Mouse (Mus musculus) heart, postnatal 0 days (tissue): ENCODE results near the gene Olfr651. TPM values are rescaled to one million over a fixed set of nuclear protein-coding genes. Genes with fewer than 3 reads are reported as not detected.

Source experiments
- ATAC-seq: fragments of 200-750 bp; cut with Nextera tagmentation; 2 replicates; pipeline ENCODE4 v1.8.0; 2017; ENCODE audit warnings: low read depth, moderate number of reproducible peaks, moderate library complexity; ENCODE audit not compliant: insufficient read depth
- DNase-seq: peaks from one replicate; pipeline ENCODE4 v3.0.0-alpha.2; 2016; ENCODE audit warnings: low spot score
- H3K27ac ChIP-seq: fragments of 300-500 bp; sonication (generic); 2 replicates; pipeline ENCODE4 v1.5.1; 2014; ENCODE audit warnings: low read depth, mild to moderate bottlenecking
- H3K27me3 ChIP-seq: fragments of 300-500 bp; sonication (generic); 2 replicates; pipeline ENCODE4 v1.6.1; 2014; ENCODE audit warnings: low read length, mixed read lengths; ENCODE audit not compliant: control insufficient read depth, insufficient read depth
- H3K36me3 ChIP-seq: fragments of 300-500 bp; sonication (generic); replicated peaks from 2 replicates; pipeline ENCODE4 v1.6.1; 2014; ENCODE audit warnings: low read length, mixed read lengths; ENCODE audit not compliant: control insufficient read depth, insufficient read depth
- H3K4me1 ChIP-seq: fragments of 300-500 bp; sonication (generic); 2 replicates; pipeline ENCODE4 v1.6.1; 2014; ENCODE audit warnings: antibody characterized with exemption; ENCODE audit not compliant: control insufficient read depth, insufficient read depth
- H3K4me2 ChIP-seq: fragments of 300-500 bp; sonication (generic); 2 replicates; pipeline ENCODE4 v1.6.1; 2014; ENCODE audit warnings: low read depth, mild to moderate bottlenecking, low read length, moderate library complexity
- H3K4me3 ChIP-seq: fragments of 300-500 bp; sonication (generic); 2 replicates; pipeline ENCODE4 v1.5.1; 2014; ENCODE audit warnings: low read depth, low read length
- H3K9ac ChIP-seq: fragments of 300-500 bp; sonication (generic); replicated peaks from 2 replicates; pipeline ENCODE4 v1.6.1; 2014; ENCODE audit warnings: low read depth, low read length, mixed read lengths
- H3K9me3 ChIP-seq: fragments of 300-500 bp; sonication (generic); replicated peaks from 2 replicates; pipeline ENCODE4 v1.6.1; 2016; ENCODE audit warnings: low read length; ENCODE audit not compliant: control insufficient read depth
- CTCF ChIP-seq: IDR thresholded peaks from 2 replicates; pipeline ENCODE4 v1.5.1; 2016; ENCODE audit warnings: antibody characterized with exemption, control low read depth, low read depth
- EP300 ChIP-seq: IDR thresholded peaks from 2 replicates; pipeline ENCODE4 v1.6.1; 2016; ENCODE audit warnings: antibody characterized with exemption, low read depth
- WGBS: fragments of 180-500 bp; shearing (Covaris S2); extraction: QIAGEN DNeasy Blood & Tissue Kit; methylation state at CpG from one replicate; pipeline ENCODE4 v1.1.7; 2014; 5-methylcytosine and 5-hydroxymethylcytosine counted together
- polyA plus RNA-seq: library from polyadenylated mRNA; unstranded; fragments of >200 nt; fragmentation: Nextera tagmentation; extraction: Ambion mirVana; gene quantifications from 2 replicates; pipeline ENCODE4 v1.2.1, GENCODE M21; 2015
- total RNA-seq: library from RNA; depleted of rRNA; stranded (reverse); fragments of >200 nt; gene quantifications from 2 replicates; pipeline ENCODE4 v1.2.3, GENCODE M21; 2014; ENCODE audit warnings: low replicate concordance

Gene Olfr651
- total and polyA plus RNA-seq, 2 experiments from 2014 or later = not detected

DNA sequence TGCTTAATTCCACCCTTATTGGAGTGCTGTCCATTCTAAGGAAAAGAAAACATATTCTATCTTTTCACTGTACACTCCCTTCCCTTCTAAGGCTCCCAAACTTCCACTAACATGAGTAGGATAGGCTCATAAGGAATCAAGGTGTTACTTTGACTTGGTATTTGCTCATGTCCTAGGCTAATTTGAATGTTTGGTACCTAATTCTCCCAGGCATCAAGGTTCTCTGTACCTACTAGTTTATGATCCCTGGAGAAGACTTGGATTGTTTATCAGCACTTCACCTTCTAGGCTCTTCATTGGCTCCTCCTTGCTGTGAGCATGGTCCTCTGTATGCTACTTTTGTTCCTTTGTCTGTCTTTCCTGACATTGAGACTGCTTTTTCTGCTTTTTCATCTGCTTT, 10.7 kb downstream of the Olfr651 start, which contains the start of gene Olfr652:
Gene Olfr652 (plus strand): TSS at position 301 of the 400 bp plus-strand sequence.
- no peak within 1 kb of the TSS for H3K4me3 ChIP-seq
- no peak within 1 kb of the TSS for H3K4me2 ChIP-seq
- TF ChIP-seq CTCF (no peak), EP300 (no peak)
- no peaks in the 10 kb centered on the region for H3K4me1 ChIP-seq
- no peak within 1 kb of the TSS for H3K27ac ChIP-seq
- no peaks in the 10 kb centered on the region for H3K36me3 ChIP-seq
- H3K9ac ChIP-seq = no peak within 1 kb of the TSS
- H3K27me3 ChIP-seq = no peaks in the 10 kb centered on the region
- no peaks in the 10 kb centered on the region for H3K9me3 ChIP-seq
- ATAC-seq (no peak), DNase-seq (no peak)

DNA sequence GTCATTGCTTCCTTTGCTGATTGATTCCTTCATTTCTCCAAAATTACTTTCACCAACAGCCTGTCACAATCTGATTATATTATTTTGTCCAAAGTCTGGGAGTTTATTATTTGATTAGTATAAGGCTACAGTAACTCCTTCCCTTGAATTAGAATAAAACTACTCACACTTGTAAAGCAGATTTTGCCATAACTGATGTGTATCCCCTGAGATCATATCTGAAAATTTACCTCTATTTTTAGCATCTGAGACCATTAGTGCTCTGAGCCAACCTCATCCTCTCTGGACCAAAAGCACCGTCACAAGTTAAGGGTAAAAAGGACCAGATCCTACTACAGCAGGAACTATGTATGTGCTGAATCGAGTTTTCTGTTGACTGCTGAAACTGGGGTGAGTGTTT, 27.1 kb downstream of the Olfr651 start, which contains the start of gene Olfr653:
Gene Olfr653 (plus strand): TSS at position 301 of the 400 bp plus-strand sequence.
- DNase-seq = no peak
- Histone ChIP-seq H3K9ac (no peak within 1 kb of the TSS), H3K27ac (no peak within 1 kb of the TSS), H3K4me3 (no peak within 1 kb of the TSS), H3K9me3 (no peaks in the 10 kb centered on the region), H3K27me3 (no peaks in the 10 kb centered on the region), H3K4me1 (no peaks in the 10 kb centered on the region), H3K4me2 (no peak within 1 kb of the TSS), H3K36me3 (no peaks in the 10 kb centered on the region)
- WGBS = 37% methylated on average over 2 of the region's 2 CpGs
- no peak for TF ChIP-seq EP300
- TF ChIP-seq CTCF = no peak
- ATAC-seq = no peak

DNA sequence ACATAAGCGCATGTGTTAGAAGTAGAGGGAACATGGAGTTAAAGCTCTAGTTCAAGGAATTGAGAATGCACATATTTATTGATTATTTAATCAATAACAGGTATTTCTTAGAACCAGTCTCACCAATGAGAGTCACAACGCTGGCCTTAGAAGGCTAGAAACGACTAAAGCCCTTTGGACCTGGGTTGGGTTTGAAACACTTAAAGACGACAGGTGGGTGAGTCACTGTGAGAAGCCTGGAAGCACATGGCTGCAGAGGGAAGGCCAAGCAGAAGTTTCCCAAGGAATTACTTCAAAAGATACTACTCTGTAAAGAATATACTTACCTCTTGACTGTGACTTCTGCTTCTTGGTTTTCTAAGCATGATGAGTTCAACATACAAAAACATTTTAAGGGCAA, 30.9 kb downstream of the Olfr651 start:
- H3K27ac ChIP-seq = no peak overlapping the region
- H3K36me3 ChIP-seq = no peaks in the 10 kb centered on the region
- DNase-seq = no peak
- no peaks in the 10 kb centered on the region for H3K4me1 ChIP-seq
- no peak overlapping the region for H3K4me3 ChIP-seq
- no peaks in the 10 kb centered on the region for H3K27me3 ChIP-seq
- no peak overlapping the region for H3K9ac ChIP-seq
- TF ChIP-seq CTCF (no peak), EP300 (no peak)
- no peaks in the 10 kb centered on the region for H3K9me3 ChIP-seq
- ATAC-seq = no peak
- 82% methylated on average over 4 of the region's 4 CpGs for WGBS
- no peak overlapping the region for H3K4me2 ChIP-seq

DNA sequence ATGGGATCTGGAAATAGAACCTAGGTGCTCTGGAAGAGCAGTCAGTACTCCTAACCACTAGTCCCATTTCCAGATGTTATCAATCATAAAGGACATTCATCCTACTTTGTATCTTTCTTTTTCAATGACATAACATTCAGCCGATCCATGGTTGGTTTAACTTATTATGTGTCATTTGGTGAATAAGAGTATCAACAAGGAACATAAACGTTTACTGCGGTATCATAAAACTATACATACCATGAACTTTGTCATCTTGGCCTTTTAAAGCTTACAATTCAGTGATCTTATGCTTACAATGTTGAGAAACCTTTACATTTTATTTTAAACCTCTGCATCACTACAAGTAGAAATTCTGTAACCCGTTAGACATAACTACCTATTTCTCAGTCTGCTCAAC, 31.5 kb downstream of the Olfr651 start:
- H3K4me1 ChIP-seq = no peaks in the 10 kb centered on the region
- 70% methylated on average over 4 of the region's 4 CpGs for WGBS
- no peak for ATAC-seq
- H3K27me3 ChIP-seq = no peaks in the 10 kb centered on the region
- H3K4me3 ChIP-seq = no peak overlapping the region
- H3K9me3 ChIP-seq = no peaks in the 10 kb centered on the region
- no peaks in the 10 kb centered on the region for H3K36me3 ChIP-seq
- H3K9ac ChIP-seq = no peak overlapping the region
- no peak overlapping the region for H3K4me2 ChIP-seq
- TF ChIP-seq CTCF = no peak
- TF ChIP-seq EP300 = no peak
- DNase-seq = no peak
- H3K27ac ChIP-seq = no peak overlapping the region

DNA sequence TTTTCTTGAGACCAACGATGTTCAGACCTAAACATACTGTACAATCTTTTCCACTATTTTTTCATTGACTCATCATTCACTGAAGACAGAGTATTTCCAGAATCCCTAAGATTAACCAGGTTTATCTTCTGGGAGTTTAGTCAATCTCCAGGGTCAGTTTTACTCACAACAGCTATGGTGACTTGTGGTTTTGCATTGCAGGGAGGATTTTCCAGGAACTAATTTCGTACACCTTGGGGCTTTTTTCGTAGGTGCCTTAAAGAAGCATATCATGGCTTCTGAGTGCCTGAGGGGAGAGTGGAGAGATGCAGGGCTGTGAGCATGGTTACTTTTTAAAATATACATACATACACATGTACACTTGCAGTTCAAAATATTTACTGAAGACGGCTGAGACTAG, 36.8 kb downstream of the Olfr651 start, which contains the start of gene Olfr654:
Gene Olfr654 (plus strand): TSS at position 301 of the 400 bp plus-strand sequence.
- Histone ChIP-seq H3K9me3 (no peaks in the 10 kb centered on the region), H3K4me3 (no peak within 1 kb of the TSS), H3K4me2 (no peak within 1 kb of the TSS), H3K4me1 (no peaks in the 10 kb centered on the region), H3K9ac (no peak within 1 kb of the TSS), H3K27me3 (no peaks in the 10 kb centered on the region), H3K27ac (no peak within 1 kb of the TSS), H3K36me3 (no peaks in the 10 kb centered on the region)
- ATAC-seq (no peak), DNase-seq (no peak)
- TF ChIP-seq EP300 (no peak), CTCF (no peak)
- 71% methylated on average over 4 of the region's 4 CpGs for WGBS

DNA sequence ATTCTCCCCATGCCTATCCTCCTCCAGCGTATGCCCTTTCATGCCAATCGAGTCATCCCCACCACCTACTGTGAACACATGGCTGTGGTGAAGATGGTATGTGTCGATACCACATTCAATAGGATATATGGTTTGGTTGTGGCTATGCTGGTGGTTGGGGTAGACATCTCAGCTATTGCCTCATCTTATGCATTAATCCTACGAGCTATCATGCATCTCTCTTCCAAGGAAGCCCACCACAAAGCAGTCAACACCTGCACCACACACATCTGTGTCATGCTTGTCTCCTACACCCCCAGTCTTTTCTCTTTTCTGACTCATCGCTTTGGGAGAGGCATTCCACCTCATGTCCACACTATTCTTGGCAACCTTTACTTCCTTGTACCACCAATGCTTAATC, 38.3 kb downstream of the Olfr651 start:
- ATAC-seq (no peak), DNase-seq (no peak)
- 71% methylated on average over 5 of the region's 5 CpGs for WGBS
- no peak overlapping the region for H3K27ac ChIP-seq
- no peak overlapping the region for H3K4me3 ChIP-seq
- no peaks in the 10 kb centered on the region for H3K9me3 ChIP-seq
- H3K4me1 ChIP-seq = no peaks in the 10 kb centered on the region
- no peaks in the 10 kb centered on the region for H3K36me3 ChIP-seq
- no peaks in the 10 kb centered on the region for H3K27me3 ChIP-seq
- H3K4me2 ChIP-seq = no peak overlapping the region
- TF ChIP-seq EP300 = no peak
- TF ChIP-seq CTCF = no peak
- no peak overlapping the region for H3K9ac ChIP-seq
